Mouse (Mus musculus) CH12.LX (cell line): Measurements from ENCODE around the gene Olfr868. TPM values are rescaled to one million over a fixed set of nuclear protein-coding genes. Genes with fewer than 3 reads are reported as not detected.

Experiments
- DNase-seq: peaks from one replicate; pipeline ENCODE4 v3.0.0-alpha.2; 2013; ENCODE audit errors: extremely low read depth
- H3K27ac ChIP-seq: 2 replicates; pipeline ENCODE4 v1.5.1; 2012; ENCODE audit warnings: low read depth, mild to moderate bottlenecking, control low read depth, moderate library complexity; ENCODE audit not compliant: insufficient read depth
- H3K27me3 ChIP-seq: replicated peaks from 2 replicates; pipeline ENCODE3; 2012; ENCODE audit warnings: inconsistent platforms
- H3K36me3 ChIP-seq, 2 experiments: replicated peaks in 1 of 2; 2 replicates each; pipeline versions ENCODE3 to v1.6.1; 2012; ENCODE audit warnings: inconsistent platforms in 1 of 2, low read length in 1 of 2, mild to moderate bottlenecking in 1 of 2, mixed read lengths in 1 of 2, moderate library complexity in 1 of 2; ENCODE audit not compliant: control insufficient read depth in 1 of 2, insufficient read depth in 1 of 2
- H3K4me1 ChIP-seq, 2 experiments: 2 replicates each; pipeline ENCODE4 v1.6.1; 2012; ENCODE audit warnings: inconsistent platforms in 1 of 2, moderate library complexity in 1 of 2; ENCODE audit not compliant: insufficient read depth in 2 of 2, control insufficient read depth in 1 of 2
- H3K4me2 ChIP-seq: 2 replicates; pipeline ENCODE4 v1.6.1; 2012; ENCODE audit warnings: low read depth, mild to moderate bottlenecking, control low read depth; ENCODE audit not compliant: poor library complexity, insufficient read depth, severe bottlenecking
- H3K4me3 ChIP-seq, 3 experiments: fragments of 150-350 bp in 1 of 3; sonication (generic) in 1 of 3; replicated peaks in 1 of 3; 2 replicates each; pipeline versions ENCODE3 to v1.5.1; 2011 to 2012; ENCODE audit warnings: low read depth in 2 of 3, low read length in 2 of 3, mild to moderate bottlenecking in 2 of 3, moderate library complexity in 2 of 3, control low read depth in 1 of 3, improper control_type of control experiment in 1 of 3, inconsistent platforms in 1 of 3, mixed read lengths in 1 of 3; ENCODE audit not compliant: poor library complexity in 1 of 3
- H3K79me2 ChIP-seq: replicated peaks from 2 replicates; pipeline ENCODE4 v1.6.1; 2012; ENCODE audit warnings: mild to moderate bottlenecking, moderate library complexity; ENCODE audit not compliant: control insufficient read depth, poor library complexity, insufficient read depth, severe bottlenecking; ENCODE audit errors: extremely low read depth
- H3K9ac ChIP-seq: 2 replicates; pipeline ENCODE4 v1.6.1; 2012; ENCODE audit warnings: low read depth, mild to moderate bottlenecking, control low read depth, moderate library complexity; ENCODE audit not compliant: insufficient read depth
- H3K9me3 ChIP-seq: replicated peaks from 2 replicates; pipeline ENCODE3; 2012; ENCODE audit warnings: low read length, inconsistent platforms, mixed read lengths
- BHLHE40 ChIP-seq: IDR thresholded peaks from 2 replicates; pipeline ENCODE4 v1.6.1; 2011; ENCODE audit warnings: mild to moderate bottlenecking, low read depth, low read length, improper control_type of control experiment
- CHD2 ChIP-seq: IDR thresholded peaks from 2 replicates; pipeline ENCODE4 v1.6.1; 2011; ENCODE audit warnings: low read length, improper control_type of control experiment
- CTCF ChIP-seq, 2 experiments: IDR thresholded peaks in 1 of 2; conservative IDR thresholded peaks in 1 of 2; 2 replicates each; pipeline ENCODE4 v1.5.1; 2011 to 2012; ENCODE audit warnings: low read depth in 2 of 2, low read length in 2 of 2, improper control_type of control experiment in 1 of 2, inconsistent platforms in 1 of 2, mild to moderate bottlenecking in 1 of 2, moderate library complexity in 1 of 2
- ETS1 ChIP-seq: conservative IDR thresholded peaks from 2 replicates; pipeline ENCODE4 v1.6.1; 2012; ENCODE audit warnings: low read depth, mild to moderate bottlenecking, inconsistent platforms, low read length, improper control_type of control experiment, moderate library complexity
- MAZ ChIP-seq: IDR thresholded peaks from 2 replicates; pipeline ENCODE4 v1.6.1; 2012; ENCODE audit warnings: low read depth, mild to moderate bottlenecking, inconsistent platforms, low read length, improper control_type of control experiment, moderate library complexity
- MEF2A ChIP-seq: IDR thresholded peaks from 2 replicates; pipeline ENCODE4 v1.6.1; 2014; ENCODE audit warnings: low read depth, mild to moderate bottlenecking, inconsistent platforms, low read length, improper control_type of control experiment, borderline replicate concordance
- NRF1 ChIP-seq: IDR thresholded peaks from 2 replicates; pipeline ENCODE4 v1.6.1; 2014; ENCODE audit warnings: low read depth, mild to moderate bottlenecking, inconsistent platforms, low read length, improper control_type of control experiment, moderate library complexity
- PAX5 ChIP-seq: IDR thresholded peaks from 2 replicates; pipeline ENCODE4 v1.6.1; 2012; ENCODE audit warnings: low read length, inconsistent platforms, mixed read lengths
- POLR2AphosphoS2 ChIP-seq: IDR thresholded peaks from 2 replicates; pipeline ENCODE4 v1.6.1; 2011; ENCODE audit warnings: low read depth, low read length, improper control_type of control experiment
- RAD21 ChIP-seq: IDR thresholded peaks from 2 replicates; pipeline ENCODE4 v1.6.1; 2011; ENCODE audit warnings: low read depth, mild to moderate bottlenecking, low read length, improper control_type of control experiment, moderate library complexity
- SMC3 ChIP-seq: IDR thresholded peaks from 2 replicates; pipeline ENCODE4 v1.6.1; 2011; ENCODE audit warnings: low read depth, low read length, improper control_type of control experiment
- UBTF ChIP-seq: IDR thresholded peaks from 2 replicates; pipeline ENCODE4 v1.6.1; 2012; ENCODE audit warnings: low read depth, mild to moderate bottlenecking, inconsistent platforms, low read length, improper control_type of control experiment, moderate library complexity
- USF2 ChIP-seq: conservative IDR thresholded peaks from 2 replicates; pipeline ENCODE4 v1.6.1; 2011; ENCODE audit warnings: low read depth, low read length, improper control_type of control experiment
- ZKSCAN1 ChIP-seq: IDR thresholded peaks from 2 replicates; pipeline ENCODE4 v1.6.1; 2012; ENCODE audit warnings: low read depth, inconsistent platforms, low read length, improper control_type of control experiment, borderline replicate concordance
- ZMIZ1 ChIP-seq: IDR thresholded peaks from 2 replicates; pipeline ENCODE4 v1.6.1; 2012; ENCODE audit warnings: low read depth, mild to moderate bottlenecking, inconsistent platforms, low read length, improper control_type of control experiment
- ZNF384 ChIP-seq: IDR thresholded peaks from 2 replicates; pipeline ENCODE4 v1.6.1; 2012; ENCODE audit warnings: low read depth, low read length, improper control_type of control experiment, inconsistent platforms
- dilution Hi-C: fragments of 300-500 bp; cut with MboI; formaldehyde crosslinking; loops from 2 replicates; pipeline ENCODE4 v1.14.3; 2020; ENCODE audit warnings: low sequenced_read_pairs; ENCODE audit not compliant: extremely low pct_unique_long_range_greater_than_20kb, extremely low pct_ligation_motif_present
- in situ Hi-C: fragments of 300-500 bp; cut with MboI; formaldehyde crosslinking; loops from 3 replicates; pipeline ENCODE4 v1.14.3; 2019; ENCODE audit warnings: low sequenced_read_pairs, low pct_ligation_motif_present, low pct_unique_long_range_greater_than_20kb, mixed read lengths
- polyA plus RNA-seq: library from polyadenylated mRNA; unstranded; fragments of >175 nt; gene quantifications from 2 replicates; pipeline ENCODE4 v1.2.1, GENCODE M21; 2012; ENCODE audit warnings: low read depth; ENCODE audit not compliant: insufficient read length
- total RNA-seq, 2 experiments: library from RNA; depleted of rRNA; stranded (reverse); fragments of 300-350 nt in 1 of 2; fragments of >200 nt in 1 of 2; gene quantifications; 2 replicates each; pipeline ENCODE4 v1.2.3; 2012 to 2014

Olfr868 gene
- total RNA-seq (2012; rRNA removed): not detected in 2 replicates
- not detected in 2 replicates for total RNA-seq (2014; rRNA removed)
- polyA plus RNA-seq: not detected in 2 replicates

GRCm38 (mm10) chr9:20098326-20098725 lies at the start of gene Olfr868:
Olfr868 (plus strand) TSS chr9:20098626.
- H3K4me3 ChIP-seq: no peak within 1 kb of the TSS
- no peak within 1 kb of the TSS for H3K27ac ChIP-seq
- H3K9me3 ChIP-seq: no peaks in the 10 kb centered on the region
- in situ Hi-C loops (no loop called here), dilution Hi-C loops (no loop called here)
- H3K9ac ChIP-seq: no peak within 1 kb of the TSS
- H3K27me3 ChIP-seq: no peaks in the 10 kb centered on the region
- H3K4me2 ChIP-seq: no peak within 1 kb of the TSS
- DNase-seq: no peak
- no peaks in the 10 kb centered on the region for H3K36me3 ChIP-seq
- TF ChIP-seq RAD21 (no peak), MAZ (no peak), ZMIZ1 (no peak), USF2 (no peak), NRF1 (no peak), UBTF (no peak)
- no peaks in the 10 kb centered on the region for H3K79me2 ChIP-seq
- H3K4me1 ChIP-seq: no peaks in the 10 kb centered on the region

- Histone ChIP-seq H3K4me3 (no peak within 1 kb of the TSS), H3K4me1 (no peaks in the 10 kb centered on the region), H3K79me2 (no peaks in the 10 kb centered on the region), H3K27ac (no peak within 1 kb of the TSS), H3K9me3 (no peaks in the 10 kb centered on the region), H3K27me3 (no peaks in the 10 kb centered on the region), H3K9ac (no peak within 1 kb of the TSS), H3K36me3 (no peaks in the 10 kb centered on the region), H3K4me2 (no peak within 1 kb of the TSS)
- TF ChIP-seq ETS1 (no peak), ZNF384 (no peak), MAZ (no peak), BHLHE40 (no peak), SMC3 (no peak), PAX5 (no peak), ZKSCAN1 (no peak), CTCF (conservative IDR thresholded peaks at IDR 0.05 in 1 of 2, IDR thresholded peaks at IDR 0.05 in 1 of 2; ENCODE audit: low read depth in 2 of 2, low read length in 2 of 2) (no peak), MEF2A (no peak), CHD2 (no peak), POLR2AphosphoS2 (no peak)
- dilution Hi-C loops: no loop called here
- DNase-seq: no peak
- in situ Hi-C loops: no loop called here
These were observed 41.0 kb upstream of the Olfr868 start, which contains the start of gene Olfr867 for GRCm38 (mm10) chr9:20057462-20057861. Olfr867 (minus strand) TSS chr9:20057562.
